Mouse (Mus musculus) adipose tissue, adult 10 weeks (tissue): ENCODE measurements around the gene Schip1. TPM values are rescaled to one million over a fixed set of nuclear protein-coding genes. Genes with fewer than 3 reads are reported as not detected.

ENCODE experiments used
- polyA plus RNA-seq: library from polyadenylated mRNA; stranded (reverse); fragments of 350-450 nt; fragmentation: Illumina TruSeq; extraction: RNeasy Lipid Tissue Mini Kit (QIAGEN cat#74804); gene quantifications from one replicate; pipeline ENCODE4 v1.2.3, GENCODE M21; 2014; ENCODE audit warnings: low read depth, low replicate concordance

Gene Schip1
- 4.9 TPM for polyA plus RNA-seq

DNA sequence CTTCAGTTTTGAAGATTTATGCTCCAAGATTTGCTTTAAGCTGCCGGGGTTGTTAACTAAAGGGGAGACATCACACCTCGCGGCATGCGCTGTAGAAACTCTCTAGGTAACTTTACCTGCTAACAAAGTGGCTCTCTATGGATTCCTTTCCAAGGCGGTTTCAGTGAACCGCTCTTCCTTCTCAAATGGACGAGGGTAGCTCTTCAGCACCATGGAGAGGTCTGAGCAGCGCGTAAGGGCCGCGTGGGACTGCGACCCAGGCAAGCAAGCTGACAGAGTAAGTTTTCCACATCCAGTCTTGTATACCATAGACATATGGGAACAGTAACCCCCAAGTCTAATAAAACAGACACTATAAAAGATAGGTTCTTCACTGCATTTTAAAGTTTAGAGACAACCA, at the start of gene Schip1:
Gene Schip1, plus strand, starts transcription at position 72 of the 400 bp plus-strand sequence.

Other genes starting within 250 kb of the Schip1 start
- not detected for gene Iqcj, start 172.6 kb upstream of the Schip1 start, polyA plus RNA-seq
- gene Iqschfp, start 172.6 kb upstream of the Schip1 start, polyA plus RNA-seq, result not detected